Mouse (Mus musculus) subcutaneous adipose tissue, adult 2 months (tissue): Measurements from ENCODE around the gene Slc5a6. TPM values are rescaled to one million over a fixed set of nuclear protein-coding genes. Genes with fewer than 3 reads are reported as not detected.

Source experiments
- polyA plus RNA-seq: library from polyadenylated mRNA; depleted of rRNA; stranded (reverse); fragments of >200 nt; gene quantifications from 2 replicates; pipeline ENCODE4 v1.2.3, GENCODE M21; 2012; ENCODE audit warnings: low replicate concordance; rRNA removed

Gene Slc5a6
- polyA plus RNA-seq: 40.4 and 53.2 TPM in 2 replicates

DNA sequence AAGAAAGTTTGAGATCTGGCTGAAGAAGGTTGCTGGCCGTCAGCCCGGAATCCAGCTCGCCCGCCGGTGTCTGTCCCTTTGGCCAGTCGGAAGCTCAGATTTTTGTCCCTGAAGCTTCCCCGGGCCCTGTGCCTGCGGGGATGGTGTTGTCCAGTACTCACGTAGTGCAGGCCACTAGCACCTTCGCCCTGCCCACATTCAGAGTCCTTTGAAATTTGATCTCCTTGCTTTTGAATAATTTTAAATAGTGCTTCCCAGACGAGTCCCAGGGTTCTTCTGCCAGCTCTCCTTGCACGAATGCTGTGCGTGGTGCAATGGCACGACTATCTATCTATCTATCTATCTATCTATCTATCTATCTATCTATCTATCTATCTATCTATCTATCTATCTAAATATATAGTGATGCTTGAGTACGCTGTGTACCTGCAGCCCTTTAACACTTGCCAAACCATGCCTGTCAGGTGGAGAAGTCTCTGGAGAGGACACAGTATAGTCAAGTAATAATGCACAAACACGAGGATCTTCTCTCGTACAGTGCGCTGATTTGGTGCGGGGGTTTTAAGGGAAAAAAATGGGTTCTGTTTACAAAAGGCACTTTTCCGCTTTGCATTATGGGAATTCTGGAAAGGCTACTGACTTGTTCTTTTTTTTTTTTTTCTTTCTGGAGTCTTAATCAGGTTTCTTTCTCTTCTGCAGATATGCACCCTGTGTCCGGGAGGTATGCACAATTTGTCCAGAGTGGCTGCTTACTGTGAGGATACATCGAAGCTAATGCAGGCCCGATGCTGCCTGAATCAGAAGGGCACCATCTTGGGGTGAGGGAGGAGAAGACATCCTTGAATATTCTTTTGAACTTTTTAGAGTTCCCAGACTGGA is at the start of gene Slc5a6:
Gene Slc5a6 (minus strand): TSS at position 162 of the 879 bp plus-strand sequence.

DNA sequence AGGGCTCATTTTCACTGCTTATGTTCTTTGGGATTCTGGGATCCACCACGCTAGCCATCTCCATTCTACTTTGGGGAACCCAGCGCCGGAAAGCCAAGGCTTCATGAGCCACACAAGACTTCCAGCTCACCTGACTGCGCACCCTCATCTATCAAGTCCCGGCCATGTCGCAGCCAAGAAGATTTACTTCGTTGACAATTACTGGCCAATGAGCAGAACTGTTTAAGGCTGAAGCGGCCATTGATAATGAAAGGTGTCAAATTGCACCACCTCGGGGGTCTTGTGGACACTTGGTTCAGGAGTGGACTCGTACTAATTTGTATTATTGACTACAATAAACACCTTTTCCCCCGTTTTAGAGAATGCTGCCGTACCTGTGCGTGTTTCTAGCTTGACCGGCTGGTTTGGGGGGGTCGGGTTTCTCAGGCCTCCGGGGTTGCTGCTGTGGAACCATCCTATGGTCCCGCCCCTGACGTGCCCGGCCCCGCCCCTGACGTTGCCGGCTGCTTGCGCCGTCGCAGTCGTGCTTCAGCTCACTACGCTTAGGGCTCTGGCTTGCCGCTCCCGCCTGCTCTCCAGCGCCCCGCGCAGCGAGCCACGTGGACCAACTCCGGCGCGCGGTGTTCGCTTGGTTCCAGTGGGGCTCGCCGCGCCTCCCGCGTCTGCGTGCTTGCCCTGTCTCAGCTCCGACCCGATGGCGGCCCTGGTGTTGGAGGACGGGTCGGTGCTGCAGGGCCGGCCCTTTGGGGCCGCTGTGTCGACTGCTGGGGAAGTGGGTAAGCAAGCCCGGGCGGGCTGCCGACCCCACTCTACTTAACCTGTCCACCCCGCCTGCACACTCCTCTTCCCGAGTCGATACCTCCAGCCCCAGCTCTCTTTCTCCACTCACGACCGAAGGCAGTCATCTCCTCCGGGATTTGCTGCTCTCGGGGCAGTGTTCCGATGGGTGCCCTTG is 5.8 kb upstream of the Slc5a6 start, which contains the start of gene Cad:
Gene Cad (plus strand): TSS at position 520 of the 955 bp plus-strand sequence.

DNA sequence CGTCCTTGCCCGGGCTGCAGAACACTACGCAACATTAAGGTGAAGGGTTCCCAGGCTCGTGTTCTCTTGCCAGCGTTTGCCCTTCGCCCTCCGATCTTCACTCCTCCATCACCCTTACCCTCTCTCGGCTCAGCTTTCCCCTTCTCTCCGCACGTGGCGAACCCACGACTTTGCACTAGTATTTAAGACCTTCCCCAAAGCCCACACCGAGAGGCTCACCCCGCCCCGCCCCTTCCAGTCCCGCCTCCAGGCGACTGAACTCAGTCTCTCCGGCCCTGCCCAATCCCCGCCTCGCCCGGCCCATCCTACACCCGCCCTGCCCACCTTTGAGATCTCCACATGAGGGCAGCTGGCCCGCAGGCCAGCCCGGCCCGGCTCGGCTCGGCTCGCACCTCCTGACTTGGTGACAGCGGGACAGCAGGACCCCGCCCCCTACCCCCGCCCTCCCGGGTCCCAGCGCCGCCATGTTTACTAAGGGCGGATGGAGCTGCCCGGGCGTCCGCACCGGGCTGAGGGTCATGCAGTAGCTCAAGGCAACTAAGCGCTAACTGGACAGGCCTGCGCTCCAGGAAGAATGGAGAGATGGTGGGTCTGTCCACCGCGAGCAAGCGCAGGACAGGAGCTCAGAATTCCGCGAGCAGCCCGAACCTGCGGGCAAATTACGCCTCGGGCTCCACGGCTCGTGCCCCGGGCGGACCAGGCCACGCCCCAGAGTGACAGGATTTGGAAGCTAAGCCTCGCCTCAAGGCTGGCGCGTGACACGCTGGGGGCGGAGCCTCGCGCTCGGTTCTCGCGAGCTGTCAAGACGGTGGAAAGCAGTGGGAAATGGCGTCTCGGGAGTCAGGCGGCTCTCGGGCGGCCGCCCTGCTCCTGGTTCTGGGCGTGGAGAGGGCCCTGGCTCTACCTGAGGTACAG is 619 bp downstream of the Slc5a6 start, which contains the start of gene Atraid:
Gene Atraid (plus strand): TSS at position 465 of the 915 bp plus-strand sequence.

Other genes starting within 250 kb of the Slc5a6 start
- gene Mapre3, start 234.3 kb downstream of the Slc5a6 start, polyA plus RNA-seq: 43.8 and 48.3 TPM in 2 replicates
- gene Tmem214, start 180.9 kb downstream of the Slc5a6 start, polyA plus RNA-seq: 80.9 and 122 TPM in 2 replicates
- 7.7 and 21.6 TPM in 2 replicates for gene Agbl5, start 160.2 kb downstream of the Slc5a6 start, polyA plus RNA-seq
- 286 and 295 TPM in 2 replicates for gene Ost4, start 141.1 kb downstream of the Slc5a6 start, polyA plus RNA-seq
- gene Emilin1, start 135.5 kb downstream of the Slc5a6 start, polyA plus RNA-seq: 32.9 and 197 TPM in 2 replicates
- gene Khk, start 127.5 kb downstream of the Slc5a6 start, polyA plus RNA-seq: 35.3 and 66.7 TPM in 2 replicates
- 1.1 and 6.2 TPM in 2 replicates for gene Cgref1, start 103.3 kb downstream of the Slc5a6 start, polyA plus RNA-seq
- gene Preb, start 88.6 kb downstream of the Slc5a6 start, polyA plus RNA-seq: 289 and 327 TPM in 2 replicates
- gene Tcf23, start 80.3 kb downstream of the Slc5a6 start, polyA plus RNA-seq: 0.69 and 25.8 TPM in 2 replicates
- 209 and 273 TPM in 2 replicates for gene Atraid, start 612 bp downstream of the Slc5a6 start, polyA plus RNA-seq
- gene Cad, start 5.9 kb upstream of the Slc5a6 start, polyA plus RNA-seq: 21.5 and 75.0 TPM in 2 replicates
- gene Dnajc5g, start 57.4 kb upstream of the Slc5a6 start, polyA plus RNA-seq: not detected in 2 replicates
- gene Slc30a3, start 59.3 kb upstream of the Slc5a6 start, polyA plus RNA-seq: 0.12 TPM in 1 of 2 replicates, not detected in the other
- gene Trim54, start 67.8 kb upstream of the Slc5a6 start, polyA plus RNA-seq: not detected in 2 replicates
- gene Ucn, start 89.9 kb upstream of the Slc5a6 start, polyA plus RNA-seq: not detected in 2 replicates
- gene Mpv17, start 105.3 kb upstream of the Slc5a6 start, polyA plus RNA-seq: 163 and 250 TPM in 2 replicates
- 4.4 and 5.4 TPM in 2 replicates for gene Gm29609, start 131.0 kb upstream of the Slc5a6 start, polyA plus RNA-seq
- 57.4 and 85.2 TPM in 2 replicates for gene Gtf3c2, start 131.2 kb upstream of the Slc5a6 start, polyA plus RNA-seq
- gene Snx17, start 144.3 kb upstream of the Slc5a6 start, polyA plus RNA-seq: 108 and 112 TPM in 2 replicates
- gene Eif2b4, start 144.5 kb upstream of the Slc5a6 start, polyA plus RNA-seq: 39.2 and 59.8 TPM in 2 replicates
- 34.3 and 47.6 TPM in 2 replicates for gene Zfp513, start 153.4 kb upstream of the Slc5a6 start, polyA plus RNA-seq
- gene Ppm1g, start 171.8 kb upstream of the Slc5a6 start, polyA plus RNA-seq: 30.0 and 90.9 TPM in 2 replicates
- 140 and 206 TPM in 2 replicates for gene Nrbp1, start 191.9 kb upstream of the Slc5a6 start, polyA plus RNA-seq
- gene Gm9970, start 192.3 kb upstream of the Slc5a6 start, polyA plus RNA-seq: 0.27 and 0.57 TPM in 2 replicates
- gene Krtcap3, start 202.8 kb upstream of the Slc5a6 start, polyA plus RNA-seq: 9.7 and 58.7 TPM in 2 replicates
- 40.7 and 63.3 TPM in 2 replicates for gene Ift172, start 242.2 kb upstream of the Slc5a6 start, polyA plus RNA-seq
- gene Fndc4, start 247.2 kb upstream of the Slc5a6 start, polyA plus RNA-seq: 7.7 and 46.5 TPM in 2 replicates
- gene Gckr, start 248.5 kb upstream of the Slc5a6 start, polyA plus RNA-seq: 0.21 and 0.28 TPM in 2 replicates